Mouse (Mus musculus) neural tube, embryonic 14.5 days (tissue): ENCODE measurements around the gene Gm20721. TPM values are rescaled to one million over a fixed set of nuclear protein-coding genes. Genes with fewer than 3 reads are reported as not detected.

Experiments used
- ATAC-seq: fragments of 200-750 bp; cut with Nextera tagmentation; 2 replicates; pipeline ENCODE4 v1.8.0; 2017; ENCODE audit warnings: low read depth, mild to moderate bottlenecking, moderate TSS enrichment, moderate library complexity
- H3K27ac ChIP-seq: fragments of 300-500 bp; sonication (generic); 2 replicates; pipeline ENCODE4 v1.5.1; 2014; ENCODE audit warnings: low read depth, mild to moderate bottlenecking, control low read depth, low read length, moderate library complexity, mixed read lengths
- H3K27me3 ChIP-seq: fragments of 300-500 bp; sonication (generic); 2 replicates; pipeline ENCODE4 v1.6.1; 2014; ENCODE audit warnings: low read length; ENCODE audit not compliant: control insufficient read depth, insufficient read depth
- H3K36me3 ChIP-seq: fragments of 300-500 bp; sonication (generic); 2 replicates; pipeline ENCODE4 v1.6.1; 2014; ENCODE audit warnings: low read length, mixed read lengths; ENCODE audit not compliant: control insufficient read depth, insufficient read depth
- H3K4me1 ChIP-seq: fragments of 300-500 bp; sonication (generic); 2 replicates; pipeline ENCODE4 v1.6.1; 2014; ENCODE audit warnings: low read length; ENCODE audit not compliant: control insufficient read depth, insufficient read depth
- H3K4me2 ChIP-seq: fragments of 300-500 bp; sonication (generic); 2 replicates; pipeline ENCODE4 v1.6.1; 2014; ENCODE audit warnings: mild to moderate bottlenecking, low read depth, low read length, control low read depth
- H3K4me3 ChIP-seq: fragments of 300-500 bp; sonication (generic); 2 replicates; pipeline ENCODE4 v1.5.1; 2014; ENCODE audit warnings: low read depth, low read length, control low read depth, mixed read lengths
- H3K9ac ChIP-seq: fragments of 300-500 bp; sonication (generic); replicated peaks from 2 replicates; pipeline ENCODE4 v1.6.1; 2014; ENCODE audit warnings: low read depth, mild to moderate bottlenecking, control low read depth, low read length, mixed read lengths
- H3K9me3 ChIP-seq: fragments of 300-500 bp; sonication (generic); 2 replicates; pipeline ENCODE4 v1.6.1; 2016; ENCODE audit warnings: low read length; ENCODE audit not compliant: control insufficient read depth
- WGBS: fragments of 180-500 bp; shearing (Covaris S2); extraction: QIAGEN DNeasy Blood & Tissue Kit; methylation state at CpG from one replicate; pipeline ENCODE4 v1.1.7; 2014; 5-methylcytosine and 5-hydroxymethylcytosine counted together
- polyA plus RNA-seq: library from polyadenylated mRNA; unstranded; fragments of >200 nt; fragmentation: Nextera tagmentation; extraction: Ambion mirVana; gene quantifications from 2 replicates; pipeline ENCODE4 v1.2.1, GENCODE M21; 2014

Gene Gm20721
- polyA plus RNA-seq, 1 experiment from 2014 or later, result 11.8 TPM

DNA sequence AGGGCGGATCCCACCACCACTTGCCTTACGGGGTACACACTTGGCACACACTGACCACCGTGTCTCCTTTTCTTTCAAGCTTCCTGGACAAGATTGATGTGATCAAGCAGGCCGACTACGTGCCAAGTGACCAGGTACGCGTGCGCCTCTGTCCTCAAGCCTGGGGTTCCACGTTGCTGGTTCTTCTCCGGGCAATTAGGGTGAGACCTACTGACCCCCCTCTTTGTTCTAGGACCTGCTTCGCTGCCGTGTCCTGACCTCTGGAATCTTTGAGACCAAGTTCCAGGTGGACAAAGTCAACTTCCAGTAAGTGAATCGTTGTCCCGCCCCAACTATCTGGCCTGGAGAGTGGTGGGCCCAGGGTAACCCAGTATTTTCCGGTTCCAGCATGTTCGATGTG, 1.5 kb downstream of the Gm20721 start:
- H3K9ac ChIP-seq, result no peak overlapping the region
- H3K36me3 ChIP-seq, result peaks cover 24% of the 10 kb centered on the region
- no peak for ATAC-seq
- no peaks in the 10 kb centered on the region for H3K9me3 ChIP-seq
- no peak overlapping the region for H3K4me3 ChIP-seq
- H3K27me3 ChIP-seq, result no peaks in the 10 kb centered on the region
- H3K4me1 ChIP-seq, result peaks cover 30% of the 10 kb centered on the region
- WGBS, result 90% methylated on average over 16 of the region's 16 CpGs
- H3K27ac ChIP-seq, result peak overlapping the region; percentile 44; the same call in 1 of the 2 replicates
- no peak overlapping the region for H3K4me2 ChIP-seq

DNA sequence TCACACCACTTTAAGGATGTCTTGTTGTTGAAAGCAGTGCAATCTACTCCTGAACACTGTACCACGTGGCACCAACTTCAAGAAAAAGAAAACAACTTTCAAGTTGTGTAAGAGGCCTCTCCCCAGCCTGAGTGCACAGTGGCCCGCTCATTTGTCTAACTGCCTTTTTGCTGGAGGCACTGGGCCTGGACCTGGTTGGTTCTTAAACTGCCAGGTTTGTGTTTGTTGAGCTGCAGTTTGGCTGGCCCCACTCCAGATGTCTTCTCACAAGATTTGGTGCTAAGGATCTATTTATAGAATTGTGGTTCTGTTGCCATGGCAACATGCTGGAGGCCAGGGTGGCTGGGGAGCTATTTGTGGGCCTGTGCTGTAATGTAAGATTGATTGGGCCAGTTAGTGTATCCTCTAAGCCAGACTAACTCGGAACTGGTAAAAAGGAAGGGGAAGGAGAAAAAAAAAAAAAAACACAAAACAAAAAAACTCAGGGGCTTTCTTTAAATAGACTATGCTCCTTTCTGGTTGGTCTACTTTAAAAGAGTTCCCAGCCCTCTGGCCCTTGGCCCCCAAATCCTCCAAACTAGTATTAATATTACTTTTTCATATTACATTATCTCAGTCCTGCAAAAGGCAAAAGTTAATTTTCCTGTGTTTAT, 2.4 kb downstream of the Gm20721 start:
- Histone ChIP-seq H3K27ac (peak overlapping the region; percentile 65; the same call in 1 of the 2 replicates), H3K4me3 (no peak overlapping the region), H3K4me2 (peak overlapping the region; percentile 16; the same call in 1 of the 2 replicates), H3K9ac (no peak overlapping the region), H3K9me3 (no peaks in the 10 kb centered on the region), H3K27me3 (no peaks in the 10 kb centered on the region), H3K36me3 (peaks cover 24% of the 10 kb centered on the region), H3K4me1 (peaks cover 30% of the 10 kb centered on the region)
- ATAC-seq, result peak; percentile 84
- WGBS, result 14% methylated on average over 3 of the region's 3 CpGs

DNA sequence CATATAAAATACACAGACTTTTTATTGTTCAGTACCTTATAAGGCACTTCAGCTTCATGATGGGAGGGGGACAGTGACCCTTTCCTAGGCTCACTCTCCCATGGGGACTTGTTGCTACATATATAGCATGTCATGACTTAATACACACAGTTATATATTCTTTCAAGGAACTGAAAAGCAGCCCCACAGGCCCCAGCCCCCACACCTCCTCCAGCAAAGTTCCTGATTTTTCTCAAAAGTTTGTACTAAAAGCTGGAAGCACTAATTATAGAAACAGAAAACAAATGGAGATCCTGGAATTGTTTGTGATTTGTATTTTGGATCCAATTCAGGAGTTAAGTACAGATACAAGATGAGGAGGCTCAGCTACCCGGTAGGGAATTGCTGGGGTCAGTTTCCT, 2.9 kb downstream of the Gm20721 start:
- WGBS, result 66% methylated on average over 1 of the region's 1 CpGs
- peaks cover 24% of the 10 kb centered on the region for H3K36me3 ChIP-seq
- H3K4me3 ChIP-seq, result no peak overlapping the region
- H3K9me3 ChIP-seq, result no peaks in the 10 kb centered on the region
- peaks cover 30% of the 10 kb centered on the region for H3K4me1 ChIP-seq
- no peak for ATAC-seq
- peak overlapping the region; percentile 16; the same call in 1 of the 2 replicates for H3K4me2 ChIP-seq
- H3K27ac ChIP-seq, result peak overlapping the region; percentile 65; the same call in 1 of the 2 replicates
- no peaks in the 10 kb centered on the region for H3K27me3 ChIP-seq
- H3K9ac ChIP-seq, result no peak overlapping the region

DNA sequence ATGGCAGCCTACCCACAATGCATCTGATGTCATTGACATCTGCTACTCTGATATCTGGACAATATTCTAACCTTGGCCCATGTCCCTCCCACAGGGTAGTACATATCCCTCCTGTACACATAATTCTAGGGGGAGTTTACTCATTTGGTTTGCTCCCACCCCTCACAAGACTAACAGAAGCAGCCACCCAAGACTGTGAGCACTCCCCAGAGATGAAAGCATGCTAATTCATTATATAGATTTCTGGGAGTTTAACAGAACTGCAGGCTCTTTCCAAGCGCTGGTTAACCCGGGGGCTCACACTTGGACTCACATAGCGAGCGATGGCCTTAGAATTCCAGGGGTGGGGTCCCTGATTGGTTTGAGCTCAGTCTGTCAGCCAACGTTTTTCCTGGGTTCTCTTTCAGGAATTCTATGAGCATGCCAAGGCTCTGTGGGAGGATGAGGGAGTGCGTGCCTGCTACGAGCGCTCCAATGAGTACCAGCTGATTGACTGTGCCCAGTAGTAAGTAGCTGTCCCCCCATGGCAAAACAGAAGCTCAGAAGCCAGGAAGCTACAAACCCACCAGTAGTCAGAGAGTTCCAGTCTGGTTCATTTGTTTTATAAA, 3.6 kb downstream of the Gm20721 start:
- 46% methylated on average over 8 of the region's 8 CpGs for WGBS
- Histone ChIP-seq H3K9ac (no peak overlapping the region), H3K27ac (peak overlapping the region; percentile 65), H3K4me2 (peak overlapping the region; percentile 11; the same call in 1 of the 2 replicates), H3K4me3 (no peak overlapping the region), H3K27me3 (no peaks in the 10 kb centered on the region), H3K36me3 (peaks cover 24% of the 10 kb centered on the region), H3K9me3 (no peaks in the 10 kb centered on the region), H3K4me1 (peaks cover 30% of the 10 kb centered on the region)
- no peak for ATAC-seq

DNA sequence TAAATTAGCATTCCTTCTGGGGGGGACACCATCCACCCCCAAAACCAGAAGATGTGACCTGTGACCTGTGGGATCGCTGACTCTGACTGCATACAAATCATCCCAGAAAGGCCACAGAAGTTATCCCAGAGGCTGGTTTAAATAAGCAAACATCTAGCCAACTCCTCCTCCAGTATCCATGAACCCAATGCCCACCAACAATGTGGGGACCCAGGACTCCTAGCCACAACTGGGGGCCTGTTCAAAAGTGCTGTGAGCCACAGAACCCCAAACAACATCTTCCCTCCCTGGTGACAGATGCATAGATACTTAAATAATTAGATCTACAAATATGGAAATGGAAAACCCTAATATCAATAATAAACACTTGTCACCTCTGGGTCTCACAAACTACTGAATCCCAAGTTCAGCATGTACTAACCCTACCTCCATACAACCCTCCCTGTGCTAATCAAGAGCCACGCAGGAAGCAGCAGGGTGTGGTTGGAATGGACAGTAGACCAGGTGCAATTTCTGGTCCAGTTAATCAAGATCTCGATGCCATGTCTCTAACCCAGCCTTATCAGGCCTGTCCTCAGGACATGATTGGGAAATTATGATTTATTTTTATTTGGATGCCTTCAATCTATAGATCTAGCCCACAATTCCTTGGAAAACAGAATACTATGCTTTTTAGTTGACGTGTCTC, 5.5 kb downstream of the Gm20721 start:
- 82% methylated on average over 4 of the region's 4 CpGs for WGBS
- Histone ChIP-seq H3K4me1 (peaks cover 33% of the 10 kb centered on the region), H3K27ac (no peak overlapping the region), H3K4me2 (no peak overlapping the region), H3K36me3 (peaks cover 17% of the 10 kb centered on the region), H3K9ac (no peak overlapping the region), H3K9me3 (no peaks in the 10 kb centered on the region), H3K27me3 (no peaks in the 10 kb centered on the region), H3K4me3 (no peak overlapping the region)
- ATAC-seq, result no peak

DNA sequence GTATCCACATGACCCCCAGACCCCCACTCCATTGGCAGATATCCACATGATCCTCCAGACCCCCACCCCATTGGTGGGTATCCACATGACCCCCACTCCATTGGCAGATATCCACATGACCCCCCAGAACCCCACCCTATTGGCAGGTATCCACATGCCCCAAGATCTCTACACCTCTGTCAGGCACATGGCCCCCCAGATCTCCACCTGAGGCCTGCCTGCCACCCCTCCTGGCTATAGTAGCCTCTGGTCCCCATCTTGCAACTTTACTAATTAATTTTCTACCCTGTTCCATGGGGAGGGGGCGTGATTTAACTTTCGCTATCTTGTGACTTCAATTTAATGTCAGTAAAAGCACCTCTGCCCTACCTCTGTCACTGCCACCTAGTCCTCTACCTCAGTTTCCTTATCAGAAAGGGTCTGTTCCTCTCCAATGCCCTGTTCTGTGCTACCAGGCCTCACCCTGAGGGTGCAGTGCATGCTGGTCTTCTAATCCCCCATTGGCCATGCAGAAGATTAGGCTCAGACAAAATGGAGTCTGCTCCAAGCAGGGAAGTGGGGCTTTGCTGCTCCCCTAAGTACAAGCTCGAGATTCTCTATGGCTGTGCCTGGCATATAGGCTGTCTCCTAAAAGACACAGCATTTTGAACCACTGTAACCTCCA, 6.2 kb downstream of the Gm20721 start:
- H3K27me3 ChIP-seq, result no peaks in the 10 kb centered on the region
- ATAC-seq, result no peak
- H3K36me3 ChIP-seq, result peaks cover 10% of the 10 kb centered on the region
- H3K4me2 ChIP-seq, result no peak overlapping the region
- peaks cover 35% of the 10 kb centered on the region for H3K4me1 ChIP-seq
- no peak overlapping the region for H3K9ac ChIP-seq
- no peak overlapping the region for H3K27ac ChIP-seq
- no peaks in the 10 kb centered on the region for H3K9me3 ChIP-seq
- WGBS, result 95% methylated on average over 3 of the region's 3 CpGs
- no peak overlapping the region for H3K4me3 ChIP-seq

DNA sequence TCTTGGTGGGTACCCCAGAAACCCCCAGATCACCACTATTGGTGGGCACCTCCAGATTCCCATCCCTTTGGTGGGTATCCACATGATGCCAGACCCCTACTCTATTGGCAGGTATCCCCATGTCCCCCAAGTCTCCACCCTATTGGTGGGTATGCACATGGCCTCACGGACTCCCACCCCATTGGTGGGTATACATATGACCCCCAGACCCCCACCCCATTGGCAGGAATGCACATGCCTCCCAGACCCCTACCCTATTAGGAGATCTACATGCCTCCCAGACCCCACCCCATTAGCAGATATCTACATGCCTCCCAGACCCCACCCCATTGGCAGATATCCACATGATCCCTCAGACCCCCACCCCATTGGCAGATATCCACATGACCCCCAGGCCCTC, 6.8 kb downstream of the Gm20721 start:
- no peaks in the 10 kb centered on the region for H3K27me3 ChIP-seq
- 100% methylated on average over 1 of the region's 1 CpGs for WGBS
- H3K9me3 ChIP-seq, result no peaks in the 10 kb centered on the region
- H3K9ac ChIP-seq, result no peak overlapping the region
- no peak overlapping the region for H3K27ac ChIP-seq
- H3K4me2 ChIP-seq, result no peak overlapping the region
- H3K36me3 ChIP-seq, result peaks cover 3% of the 10 kb centered on the region
- H3K4me1 ChIP-seq, result peaks cover 36% of the 10 kb centered on the region
- ATAC-seq, result no peak
- no peak overlapping the region for H3K4me3 ChIP-seq

DNA sequence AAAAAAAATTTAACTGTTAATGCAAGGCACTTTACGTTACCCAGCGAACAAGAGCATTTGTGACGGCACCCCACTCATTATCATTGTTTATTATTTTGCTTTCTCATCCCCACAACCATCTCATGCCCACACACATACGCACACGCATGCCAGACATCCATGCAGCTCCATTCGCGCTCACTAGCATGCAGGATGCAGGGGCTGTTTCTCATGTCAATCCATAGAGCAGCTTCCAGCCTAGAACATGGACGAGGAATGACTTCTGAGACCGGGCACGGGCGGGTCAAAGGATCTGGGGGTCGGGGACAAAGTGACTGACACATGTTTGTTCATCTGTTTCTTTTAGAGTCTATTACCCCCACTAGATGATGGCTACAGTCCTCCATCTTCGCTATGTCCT, 9.2 kb downstream of the Gm20721 start:
- no peak overlapping the region for H3K9ac ChIP-seq
- H3K9me3 ChIP-seq, result no peaks in the 10 kb centered on the region
- H3K36me3 ChIP-seq, result 0 out of 2 replicates have a peak, but pooled peaks cover 3% of the 10 kb centered on the region
- no peak overlapping the region for H3K27ac ChIP-seq
- no peak overlapping the region for H3K4me2 ChIP-seq
- WGBS, result 89% methylated on average over 13 of the region's 13 CpGs
- no peak for ATAC-seq
- H3K4me1 ChIP-seq, result peaks cover 36% of the 10 kb centered on the region
- no peaks in the 10 kb centered on the region for H3K27me3 ChIP-seq
- H3K4me3 ChIP-seq, result no peak overlapping the region
